Mouse (Mus musculus): ENCODE measurements around the gene Vps13d. TPM values are rescaled to one million over a fixed set of nuclear protein-coding genes. Genes with fewer than 3 reads are reported as not detected.

Vps13d gene
- polyA plus RNA-seq, 1 experiment from 2014 or later = 15.2 TPM

GRCm38 (mm10) chr4:145022211-145022610, 172.6 kb downstream of the Vps13d start:
- Histone ChIP-seq H3K27me3 (ENCODE audit: control insufficient read depth, insufficient read depth, low read length) (no peaks in the 10 kb centered on the region), H3K4me1 (replicated peaks; ENCODE audit: control insufficient read depth, insufficient read depth, low read length) (no peaks in the 10 kb centered on the region), H3K9ac (ENCODE audit: low read depth, low read length) (no peak overlapping the region), H3K4me3 (ENCODE audit: low read depth, low read length) (no peak overlapping the region), H3K4me2 (replicated peaks; ENCODE audit: low read depth, low read length) (no peak overlapping the region), H3K27ac (ENCODE audit: low read depth, low read length) (no peak overlapping the region), H3K9me3 (ENCODE audit: control insufficient read depth, low read length) (no peaks in the 10 kb centered on the region), H3K36me3 (ENCODE audit: control insufficient read depth, insufficient read depth, low read length) (no peaks in the 10 kb centered on the region)
- DNase-seq (ENCODE audit: low spot score) = no peak
- 89% methylated on average over 2 of the region's 2 CpGs for WGBS
- no peak for ATAC-seq (ENCODE audit: low FRiP score)

DNA sequence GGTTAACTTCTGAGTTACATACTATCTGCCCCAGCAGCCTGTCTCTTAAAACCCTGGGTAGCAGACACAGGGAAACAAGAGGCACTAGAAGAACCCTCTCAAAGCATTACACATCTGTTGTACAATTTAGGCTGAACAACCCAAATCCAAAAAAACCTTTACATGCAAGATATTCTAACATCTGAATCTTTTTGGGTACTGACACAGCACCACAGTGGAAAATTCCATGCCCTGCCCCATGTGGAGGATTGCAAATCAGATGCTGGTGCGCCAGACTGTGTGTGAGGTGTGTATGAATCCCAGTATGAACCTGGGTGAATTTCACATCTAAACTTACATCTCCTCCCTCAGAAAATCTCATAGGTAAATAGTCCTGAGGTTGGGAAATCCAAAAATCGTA, 174.4 kb downstream of the Vps13d start:
- H3K36me3 ChIP-seq (ENCODE audit: control insufficient read depth, insufficient read depth, low read length) = no peaks in the 10 kb centered on the region
- DNase-seq (ENCODE audit: low spot score) = no peak
- no peak overlapping the region for H3K27ac ChIP-seq (ENCODE audit: low read depth, low read length)
- no peak overlapping the region for H3K4me2 ChIP-seq (replicated peaks; ENCODE audit: low read depth, low read length)
- H3K27me3 ChIP-seq (ENCODE audit: control insufficient read depth, insufficient read depth, low read length) = no peaks in the 10 kb centered on the region
- no peak for ATAC-seq (ENCODE audit: low FRiP score)
- no peak overlapping the region for H3K4me3 ChIP-seq (ENCODE audit: low read depth, low read length)
- H3K4me1 ChIP-seq (replicated peaks; ENCODE audit: control insufficient read depth, insufficient read depth, low read length) = no peaks in the 10 kb centered on the region
- no peaks in the 10 kb centered on the region for H3K9me3 ChIP-seq (ENCODE audit: control insufficient read depth, low read length)
- no peak overlapping the region for H3K9ac ChIP-seq (ENCODE audit: low read depth, low read length)
- 90% methylated on average over 2 of the region's 2 CpGs for WGBS

DNA sequence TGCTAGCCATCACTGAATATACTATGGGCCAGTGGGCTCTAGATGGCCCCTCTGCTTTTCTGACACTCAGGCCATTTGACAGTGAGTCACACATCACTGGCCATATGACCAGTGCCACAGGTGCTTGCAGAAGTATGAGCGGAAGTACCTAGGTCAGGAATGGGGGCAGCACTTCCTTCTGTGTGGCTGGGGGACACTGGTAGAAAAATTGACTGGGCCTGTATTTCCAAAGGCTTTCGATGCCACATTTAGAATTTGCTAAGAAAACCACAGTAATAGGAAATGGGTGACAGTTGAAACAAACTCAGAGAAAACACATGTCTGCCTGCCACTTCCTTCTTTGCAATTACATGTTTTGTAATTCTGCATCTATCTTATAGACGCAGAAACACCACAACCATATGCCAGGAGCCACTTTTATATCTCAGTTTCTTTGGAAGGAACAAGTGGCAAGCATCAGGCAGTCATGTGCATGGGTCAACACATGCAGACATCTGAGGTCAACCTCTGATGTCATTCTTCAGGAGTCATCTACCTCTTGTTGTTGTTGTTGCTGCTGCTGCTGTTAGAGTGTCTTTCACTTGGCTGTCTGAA, 175.6 kb downstream of the Vps13d start:
- Histone ChIP-seq H3K9me3 (ENCODE audit: control insufficient read depth, low read length) (no peaks in the 10 kb centered on the region), H3K36me3 (ENCODE audit: control insufficient read depth, insufficient read depth, low read length) (no peaks in the 10 kb centered on the region), H3K27me3 (ENCODE audit: control insufficient read depth, insufficient read depth, low read length) (no peaks in the 10 kb centered on the region), H3K4me2 (replicated peaks; ENCODE audit: low read depth, low read length) (no peak overlapping the region), H3K4me3 (ENCODE audit: low read depth, low read length) (no peak overlapping the region), H3K4me1 (replicated peaks; ENCODE audit: control insufficient read depth, insufficient read depth, low read length) (no peaks in the 10 kb centered on the region), H3K27ac (ENCODE audit: low read depth, low read length) (no peak overlapping the region), H3K9ac (ENCODE audit: low read depth, low read length) (no peak overlapping the region)
- no peak for ATAC-seq (ENCODE audit: low FRiP score)
- WGBS = 91% methylated on average over 3 of the region's 3 CpGs
- no peak for DNase-seq (ENCODE audit: low spot score)

DNA sequence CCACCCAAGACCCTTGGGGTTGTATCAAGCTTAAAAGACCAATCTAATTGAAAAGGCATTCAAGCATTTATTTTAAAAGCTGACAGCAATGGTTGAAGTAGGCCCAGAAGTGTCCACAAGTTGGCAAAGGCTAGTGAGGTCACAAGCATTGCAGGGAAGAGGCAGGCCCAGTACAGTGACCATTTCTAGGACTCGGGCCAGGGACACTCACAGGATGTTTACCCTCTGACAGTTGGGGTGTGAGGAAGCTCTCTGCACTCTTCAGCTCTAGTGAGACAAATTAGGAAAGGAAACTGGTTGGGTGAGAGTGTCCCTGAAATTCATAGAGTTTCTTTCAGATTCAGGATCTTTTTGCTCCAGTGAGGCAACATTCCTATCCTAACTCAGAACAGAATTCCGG, 177.1 kb downstream of the Vps13d start:
- H3K9ac ChIP-seq (ENCODE audit: low read depth, low read length) = no peak overlapping the region
- H3K9me3 ChIP-seq (ENCODE audit: control insufficient read depth, low read length) = no peaks in the 10 kb centered on the region
- H3K27ac ChIP-seq (ENCODE audit: low read depth, low read length) = no peak overlapping the region
- H3K4me1 ChIP-seq (replicated peaks; ENCODE audit: control insufficient read depth, insufficient read depth, low read length) = no peaks in the 10 kb centered on the region
- 85% methylated on average over 2 of the region's 2 CpGs for WGBS
- no peak overlapping the region for H3K4me3 ChIP-seq (ENCODE audit: low read depth, low read length)
- no peak overlapping the region for H3K4me2 ChIP-seq (replicated peaks; ENCODE audit: low read depth, low read length)
- ATAC-seq (ENCODE audit: low FRiP score) (no peak), DNase-seq (ENCODE audit: low spot score) (no peak)
- H3K27me3 ChIP-seq (ENCODE audit: control insufficient read depth, insufficient read depth, low read length) = no peaks in the 10 kb centered on the region
- no peaks in the 10 kb centered on the region for H3K36me3 ChIP-seq (ENCODE audit: control insufficient read depth, insufficient read depth, low read length)

GRCm38 (mm10) chr4:145016669-145017068, 178.1 kb downstream of the Vps13d start:
- Histone ChIP-seq H3K27ac (ENCODE audit: low read depth, low read length) (no peak overlapping the region), H3K9me3 (ENCODE audit: control insufficient read depth, low read length) (no peaks in the 10 kb centered on the region), H3K9ac (ENCODE audit: low read depth, low read length) (no peak overlapping the region), H3K36me3 (ENCODE audit: control insufficient read depth, insufficient read depth, low read length) (no peaks in the 10 kb centered on the region), H3K4me3 (ENCODE audit: low read depth, low read length) (no peak overlapping the region), H3K4me2 (replicated peaks; ENCODE audit: low read depth, low read length) (no peak overlapping the region), H3K27me3 (ENCODE audit: control insufficient read depth, insufficient read depth, low read length) (no peaks in the 10 kb centered on the region), H3K4me1 (replicated peaks; ENCODE audit: control insufficient read depth, insufficient read depth, low read length) (no peaks in the 10 kb centered on the region)
- ATAC-seq (ENCODE audit: low FRiP score) = no peak
- 90% methylated on average over 1 of the region's 1 CpGs for WGBS
- no peak for DNase-seq (ENCODE audit: low spot score)

DNA sequence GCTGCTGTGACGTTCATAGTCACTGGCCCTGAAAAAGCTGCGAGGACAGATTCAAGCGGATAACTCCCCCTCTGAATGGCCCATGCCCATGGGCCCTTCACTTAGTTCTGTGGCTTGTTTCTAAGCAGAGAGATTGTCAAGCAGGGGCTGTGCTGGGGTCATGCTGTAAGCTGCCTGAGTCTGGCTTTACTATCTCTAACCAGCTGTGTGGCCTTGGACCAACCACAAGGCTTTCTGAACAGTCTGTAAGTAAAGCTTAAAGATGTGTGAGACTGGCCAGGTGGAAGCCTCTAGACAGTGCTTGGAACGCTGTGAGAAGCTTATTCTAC, 180.2 kb downstream of the Vps13d start:
- no peak for ATAC-seq (ENCODE audit: low FRiP score)
- Histone ChIP-seq H3K9ac (ENCODE audit: low read depth, low read length) (no peak overlapping the region), H3K4me1 (replicated peaks; ENCODE audit: control insufficient read depth, insufficient read depth, low read length) (no peaks in the 10 kb centered on the region)

DNA sequence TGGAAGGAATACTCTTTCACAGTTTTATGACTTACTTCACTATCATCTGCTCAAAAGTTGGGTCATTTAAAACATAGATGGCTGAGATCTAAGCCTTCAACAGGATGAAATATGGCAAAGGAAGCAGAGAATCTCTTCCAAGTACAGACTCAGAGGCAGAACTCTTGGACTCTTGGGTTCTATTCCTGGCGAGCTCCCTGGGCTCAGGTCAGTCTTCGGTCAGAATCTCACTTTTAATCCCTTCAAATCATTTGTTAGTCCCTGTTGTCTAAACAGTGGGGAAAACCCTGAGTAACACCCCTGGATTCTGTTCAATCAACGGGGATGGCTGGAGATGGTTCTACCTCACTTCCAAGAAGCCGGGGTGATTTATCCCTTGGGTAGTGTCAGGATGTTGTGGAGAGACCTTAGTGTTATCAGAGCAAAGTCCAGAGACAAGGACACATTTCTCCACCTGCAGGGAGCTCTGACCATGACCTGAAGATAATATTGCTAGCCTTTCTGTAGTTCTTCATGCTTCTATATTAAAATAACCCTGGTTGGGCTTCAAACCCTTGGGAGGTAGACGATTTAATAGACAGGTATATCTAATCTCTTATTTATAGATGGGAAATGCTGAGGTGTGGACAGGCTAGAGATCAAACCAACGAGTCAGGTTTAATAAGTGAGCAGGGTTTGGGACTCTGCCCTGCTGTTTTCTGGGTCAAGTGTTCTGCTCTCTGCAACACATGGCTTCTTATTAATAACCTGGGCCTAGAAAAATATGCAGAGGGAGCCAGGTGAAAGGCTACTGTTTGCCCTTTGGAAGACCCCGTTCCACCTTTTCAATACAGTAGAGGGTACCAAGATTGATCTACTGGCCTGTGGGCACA, 180.8 kb downstream of the Vps13d start:
- no peaks in the 10 kb centered on the region for H3K4me1 ChIP-seq (replicated peaks; ENCODE audit: control insufficient read depth, insufficient read depth, low read length)
- H3K27ac ChIP-seq (ENCODE audit: low read depth, low read length) = no peak overlapping the region
- no peaks in the 10 kb centered on the region for H3K9me3 ChIP-seq (ENCODE audit: control insufficient read depth, low read length)
- no peak for ATAC-seq (ENCODE audit: low FRiP score)
- H3K36me3 ChIP-seq (ENCODE audit: control insufficient read depth, insufficient read depth, low read length) = no peaks in the 10 kb centered on the region
- H3K4me2 ChIP-seq (replicated peaks; ENCODE audit: low read depth, low read length) = no peak overlapping the region
- WGBS = 94% methylated on average over 7 of the region's 7 CpGs
- H3K9ac ChIP-seq (ENCODE audit: low read depth, low read length) = no peak overlapping the region
- H3K27me3 ChIP-seq (ENCODE audit: control insufficient read depth, insufficient read depth, low read length) = no peaks in the 10 kb centered on the region
- no peak overlapping the region for H3K4me3 ChIP-seq (ENCODE audit: low read depth, low read length)
- DNase-seq (ENCODE audit: low spot score) = no peak

More for the DNA sequence above, 180.2 kb downstream of the Vps13d start:
- Histone ChIP-seq H3K36me3 (ENCODE audit: control insufficient read depth, insufficient read depth, low read length) (no peaks in the 10 kb centered on the region), H3K4me3 (ENCODE audit: low read depth, low read length) (no peak overlapping the region), H3K4me2 (replicated peaks; ENCODE audit: low read depth, low read length) (no peak overlapping the region), H3K9me3 (ENCODE audit: control insufficient read depth, low read length) (no peaks in the 10 kb centered on the region), H3K27me3 (ENCODE audit: control insufficient read depth, insufficient read depth, low read length) (no peaks in the 10 kb centered on the region), H3K27ac (ENCODE audit: low read depth, low read length) (no peak overlapping the region)
- WGBS = 84% methylated on average over 4 of the region's 4 CpGs
- DNase-seq (ENCODE audit: low spot score) = no peak

DNA sequence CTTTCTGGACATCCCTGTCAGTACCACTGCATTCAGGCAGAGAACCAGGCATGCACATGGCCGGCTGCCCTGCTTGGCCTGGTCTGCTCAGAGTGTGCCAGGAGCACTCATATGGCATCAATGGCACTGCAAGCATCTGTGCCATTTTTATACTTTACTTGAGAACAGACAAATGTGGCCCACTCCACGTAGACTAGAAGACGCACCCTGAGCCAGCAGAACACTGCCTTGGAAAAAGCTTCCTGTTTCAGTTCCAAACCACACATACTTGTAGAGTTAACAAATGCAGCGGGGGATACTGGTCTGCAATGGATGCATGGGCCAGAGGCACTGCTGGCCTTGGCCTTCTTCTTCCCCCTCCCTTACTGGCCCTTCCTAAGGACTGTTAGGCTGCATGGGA, 181.6 kb downstream of the Vps13d start:
- DNase-seq (ENCODE audit: low spot score) (no peak), ATAC-seq (ENCODE audit: low FRiP score) (no peak)
- H3K9ac ChIP-seq (ENCODE audit: low read depth, low read length) = no peak overlapping the region
- no peaks in the 10 kb centered on the region for H3K36me3 ChIP-seq (ENCODE audit: control insufficient read depth, insufficient read depth, low read length)
- WGBS = 93% methylated on average over 4 of the region's 4 CpGs
- H3K27ac ChIP-seq (ENCODE audit: low read depth, low read length) = no peak overlapping the region
- H3K4me1 ChIP-seq (replicated peaks; ENCODE audit: control insufficient read depth, insufficient read depth, low read length) = no peaks in the 10 kb centered on the region
- H3K9me3 ChIP-seq (ENCODE audit: control insufficient read depth, low read length) = no peaks in the 10 kb centered on the region
- no peaks in the 10 kb centered on the region for H3K27me3 ChIP-seq (ENCODE audit: control insufficient read depth, insufficient read depth, low read length)
- no peak overlapping the region for H3K4me2 ChIP-seq (replicated peaks; ENCODE audit: low read depth, low read length)
- H3K4me3 ChIP-seq (ENCODE audit: low read depth, low read length) = no peak overlapping the region

- H3K9ac ChIP-seq (ENCODE audit: low read depth, low read length) = no peak overlapping the region
- H3K27me3 ChIP-seq (ENCODE audit: control insufficient read depth, insufficient read depth, low read length) = no peaks in the 10 kb centered on the region
- no peaks in the 10 kb centered on the region for H3K9me3 ChIP-seq (ENCODE audit: control insufficient read depth, low read length)
- no peak for ATAC-seq (ENCODE audit: low FRiP score)
- no peak for DNase-seq (ENCODE audit: low spot score)
- WGBS = 88% methylated on average over 3 of the region's 3 CpGs
- H3K4me2 ChIP-seq (replicated peaks; ENCODE audit: low read depth, low read length) = no peak overlapping the region
- no peaks in the 10 kb centered on the region for H3K36me3 ChIP-seq (ENCODE audit: control insufficient read depth, insufficient read depth, low read length)
- H3K27ac ChIP-seq (ENCODE audit: low read depth, low read length) = no peak overlapping the region
- H3K4me1 ChIP-seq (replicated peaks; ENCODE audit: control insufficient read depth, insufficient read depth, low read length) = no peaks in the 10 kb centered on the region
- H3K4me3 ChIP-seq (ENCODE audit: low read depth, low read length) = no peak overlapping the region
Observed at GRCm38 (mm10) chr4:145011156-145011555, 183.6 kb downstream of the Vps13d start.
